Mouse (Mus musculus) cerebellum, adult 9-10 months (tissue): ENCODE results near the gene Gsta4.
"Not testable (repeated sequence)": the region's sequence is repeated elsewhere in the genome, so short reads cannot be mapped to it uniquely, and the experiment has no call there.

ENCODE experiments used
- DNase-seq: peaks from one replicate; pipeline ENCODE4 v3.0.0; 2022

The Gsta4 gene

GRCm38 (mm10) chr9:78255683-78256470, 73.3 kb downstream of the Gsta4 start:
- not testable (repeated sequence) for DNase-seq

DNA sequence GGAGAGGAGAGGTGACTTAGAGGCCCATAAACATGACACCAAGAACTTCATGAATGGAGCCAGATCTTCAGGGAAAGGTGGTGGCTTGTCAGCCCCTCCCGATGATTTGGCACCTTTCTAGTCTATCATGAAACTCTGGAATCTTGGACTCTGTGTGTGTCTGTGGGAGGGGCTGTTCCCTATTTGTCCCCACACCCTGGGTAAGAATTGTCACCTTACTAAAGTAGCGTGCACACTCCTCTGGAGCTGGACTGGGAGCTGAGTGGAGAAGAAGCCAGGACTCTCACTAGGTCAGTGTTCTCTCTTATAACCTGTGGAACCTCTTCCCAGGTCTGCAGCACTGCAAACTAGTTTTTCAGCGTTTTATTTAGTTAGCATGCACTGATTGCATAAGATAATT, 74.3 kb downstream of the Gsta4 start, which contains the start of gene Gm3776:
Gene Gm3776 (plus strand): TSS at position 216 of the 400 bp plus-strand sequence.
- DNase-seq, result not testable (repeated sequence)
